Mouse (Mus musculus) adrenal gland, adult (tissue): ENCODE measurements around the gene Casr.

Experiments used
- DNase-seq, 2 experiments: peaks; one replicate each; pipeline ENCODE4 v3.0.0; 2022 to 2023; ENCODE audit warnings: low spot score in 1 of 2; ENCODE audit not compliant: inconsistent age in 2 of 2

The Casr gene

DNA sequence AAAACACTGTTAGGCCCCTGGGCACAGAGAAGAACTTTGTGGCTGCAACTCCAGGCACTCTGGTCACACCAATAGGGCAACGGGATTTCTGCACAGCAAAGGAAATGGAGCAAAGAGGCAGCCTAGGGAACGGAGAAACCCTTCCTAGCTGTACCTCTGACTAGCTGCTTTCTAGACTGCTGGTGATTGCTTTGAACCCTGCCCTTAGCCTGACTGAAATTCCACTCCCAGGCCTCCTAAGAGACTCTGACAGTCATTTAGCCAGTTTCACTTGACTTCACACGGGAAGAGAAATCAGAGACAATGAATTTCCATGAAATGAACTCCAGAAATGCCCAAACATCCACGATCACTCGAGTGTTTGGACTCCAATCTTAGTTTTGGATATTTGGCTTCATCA, 38.8 kb downstream of the Casr start:
- DNase-seq = no peak

DNA sequence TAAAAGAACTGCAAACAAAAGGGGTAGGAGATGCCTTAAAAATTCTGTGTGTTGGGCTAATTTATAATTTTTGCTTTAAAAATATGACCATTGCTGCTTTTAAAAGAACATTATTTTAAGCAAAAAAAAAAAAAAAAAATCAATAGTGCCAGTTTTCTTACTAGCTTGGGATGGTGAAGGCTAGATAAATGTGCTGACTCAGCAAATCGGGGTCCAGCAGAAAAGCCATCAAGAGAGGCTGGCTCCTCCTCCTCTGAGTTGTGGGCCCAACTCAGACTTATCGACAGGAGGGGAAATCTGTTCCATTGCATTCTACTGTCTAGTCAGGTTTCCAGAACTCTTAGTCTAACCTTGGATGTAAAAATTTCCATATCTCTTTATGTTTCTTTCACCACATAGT, 45.6 kb downstream of the Casr start:
- no peak for DNase-seq

DNA sequence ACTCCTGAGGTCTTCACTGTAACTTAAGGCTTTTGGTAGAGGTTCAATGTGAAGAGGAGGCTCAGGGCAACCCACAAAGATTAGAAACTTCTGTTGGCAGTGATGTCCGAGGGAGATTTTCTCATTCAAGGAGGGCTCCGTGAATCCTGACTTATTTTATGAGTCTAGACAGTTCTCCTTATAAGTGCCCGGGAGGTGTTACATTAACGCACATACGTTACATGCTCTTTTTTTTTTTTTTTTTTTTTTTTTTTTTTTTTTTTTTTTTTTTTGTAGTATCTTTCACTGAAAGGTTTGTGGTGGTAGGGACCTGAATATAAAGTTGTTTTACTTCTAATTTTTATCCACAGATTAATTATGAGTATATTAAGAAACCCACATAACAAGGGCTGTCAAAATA, 54.6 kb downstream of the Casr start:
- no peak for DNase-seq

DNA sequence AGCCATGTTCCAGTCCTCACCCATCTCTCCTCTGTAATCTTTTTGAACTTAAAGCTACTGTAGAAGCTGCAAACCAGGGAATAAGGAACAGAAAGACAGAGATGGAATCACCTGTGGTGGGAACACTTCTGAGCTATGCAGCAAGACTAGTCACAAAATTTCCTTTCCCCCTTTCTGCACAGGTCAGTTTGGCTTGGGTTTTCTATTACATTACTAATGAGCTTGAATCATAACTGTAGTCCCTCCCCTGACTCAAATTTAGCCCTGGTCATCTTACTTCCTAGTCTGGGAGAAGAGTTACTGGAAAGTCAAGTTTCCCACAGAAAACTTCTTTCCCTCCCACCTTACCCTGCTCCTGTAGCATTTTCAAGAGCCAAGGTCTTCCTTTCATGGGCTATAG, 55.1 kb downstream of the Casr start:
- DNase-seq = no peak

DNA sequence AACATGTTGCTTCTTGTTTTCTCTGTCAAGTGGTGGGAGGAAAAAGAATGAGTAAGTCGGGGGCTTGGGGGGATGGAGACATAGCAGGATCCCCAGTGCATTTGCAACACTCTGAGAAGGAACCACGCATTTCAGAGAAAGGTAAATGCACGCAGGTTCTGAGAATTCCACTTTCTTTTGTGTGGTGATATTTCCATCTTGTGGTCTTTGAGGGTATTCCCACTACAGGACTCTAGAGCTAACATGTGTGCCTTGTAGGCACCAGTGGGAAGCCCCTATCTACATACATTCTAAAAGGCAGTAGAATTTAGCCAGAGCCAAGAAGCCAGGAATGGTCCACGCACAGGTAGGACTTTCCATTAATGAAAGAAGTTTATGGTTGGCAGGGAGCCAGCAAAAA, 56.0 kb downstream of the Casr start:
- DNase-seq = no peak

DNA sequence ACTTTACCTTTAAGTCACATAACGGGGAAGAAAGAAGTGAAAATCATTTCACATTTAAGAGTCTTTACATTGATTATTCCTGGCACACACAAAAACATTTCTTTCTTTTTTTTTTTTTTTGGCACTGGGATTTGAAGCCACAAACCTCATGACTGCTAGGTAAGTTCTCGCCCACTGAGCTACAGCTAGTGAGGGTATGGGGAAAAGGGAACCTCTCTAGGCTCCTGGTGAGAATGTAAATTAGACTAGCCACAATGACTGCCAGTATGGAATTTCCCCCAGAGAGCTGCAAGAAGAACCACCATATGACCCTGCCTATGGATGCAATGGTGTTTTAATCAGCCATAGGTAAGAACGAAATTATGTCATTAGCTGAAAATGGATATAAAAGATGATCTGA, 56.8 kb downstream of the Casr start:
- DNase-seq = no peak

DNA sequence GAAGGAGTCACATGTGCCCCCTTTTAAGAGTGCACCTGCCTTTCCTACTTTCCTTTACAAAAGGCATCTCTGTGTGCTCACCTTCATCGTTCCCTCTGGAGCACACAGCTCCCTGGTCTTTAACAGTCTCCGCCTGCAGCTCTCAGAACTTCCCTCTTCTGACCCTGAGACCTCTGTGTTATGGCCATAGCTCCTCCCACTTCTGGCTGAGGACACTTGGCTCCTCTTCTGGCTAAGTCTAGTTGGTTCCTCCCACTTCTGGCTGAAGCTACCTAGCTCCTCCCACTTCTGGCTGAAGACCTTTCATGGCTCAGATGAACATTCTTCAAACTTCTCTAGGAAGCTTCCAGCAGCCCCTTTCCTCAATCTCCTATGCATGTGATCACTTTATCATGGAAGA, 59.7 kb downstream of the Casr start:
- DNase-seq = no peak

DNA sequence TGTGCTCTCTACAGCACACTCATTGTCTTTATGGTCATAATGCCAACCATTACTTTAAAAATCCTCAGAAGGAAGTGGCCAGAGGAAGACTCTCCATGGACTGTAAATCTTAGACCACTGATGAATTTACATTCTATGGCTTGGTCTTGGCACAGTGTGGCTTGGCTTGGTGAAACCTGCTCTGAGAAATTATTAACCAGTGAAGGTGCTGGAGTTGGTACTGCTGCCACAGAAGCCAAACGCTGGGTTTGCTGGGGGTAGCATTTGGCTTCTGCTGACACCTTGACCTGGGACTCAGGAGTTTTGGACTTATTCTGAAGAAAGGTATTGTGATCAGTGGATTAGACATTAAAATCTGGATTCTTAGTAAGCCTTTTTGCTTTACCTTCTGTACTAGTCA, 69.5 kb downstream of the Casr start:
- DNase-seq = no peak

DNA sequence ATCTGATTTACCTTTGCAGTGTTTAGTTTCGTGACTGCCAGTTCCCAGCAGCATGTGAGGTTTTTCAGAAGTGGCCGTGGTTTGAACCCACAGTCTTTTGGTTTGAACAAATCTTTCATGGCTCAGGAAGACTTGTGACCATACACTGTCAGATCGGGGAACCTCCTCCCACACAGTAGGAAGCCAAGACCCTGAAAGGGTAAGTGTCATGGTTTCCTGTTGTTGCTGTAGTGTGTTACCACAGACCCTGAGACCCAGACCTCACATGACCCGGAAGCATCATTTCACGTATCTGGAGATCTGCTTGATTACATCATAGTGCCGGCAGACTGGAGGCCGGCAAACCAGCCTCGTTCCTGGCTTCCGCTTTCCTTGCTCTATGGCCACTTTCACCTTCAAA, 85.1 kb downstream of the Casr start:
- DNase-seq = no peak

DNA sequence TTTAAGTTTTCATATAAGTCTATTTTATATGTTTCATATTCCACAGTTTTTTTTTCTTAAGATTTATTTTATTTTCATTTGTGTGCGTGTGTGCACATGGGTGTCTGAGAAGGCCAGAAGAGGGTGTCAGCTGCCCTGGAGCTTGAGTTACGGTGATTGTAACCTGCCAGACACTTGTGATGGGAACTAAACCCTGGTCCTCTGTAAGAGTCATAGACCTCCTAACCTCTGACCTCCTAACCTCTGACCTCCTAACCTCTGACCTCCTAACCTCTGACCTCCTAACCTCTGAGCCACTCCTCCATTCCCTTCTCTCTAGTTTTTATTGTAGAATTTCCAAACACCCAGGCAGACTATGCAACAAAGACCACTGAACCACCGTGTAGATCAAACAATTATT, 86.4 kb downstream of the Casr start:
- DNase-seq = no peak

DNA sequence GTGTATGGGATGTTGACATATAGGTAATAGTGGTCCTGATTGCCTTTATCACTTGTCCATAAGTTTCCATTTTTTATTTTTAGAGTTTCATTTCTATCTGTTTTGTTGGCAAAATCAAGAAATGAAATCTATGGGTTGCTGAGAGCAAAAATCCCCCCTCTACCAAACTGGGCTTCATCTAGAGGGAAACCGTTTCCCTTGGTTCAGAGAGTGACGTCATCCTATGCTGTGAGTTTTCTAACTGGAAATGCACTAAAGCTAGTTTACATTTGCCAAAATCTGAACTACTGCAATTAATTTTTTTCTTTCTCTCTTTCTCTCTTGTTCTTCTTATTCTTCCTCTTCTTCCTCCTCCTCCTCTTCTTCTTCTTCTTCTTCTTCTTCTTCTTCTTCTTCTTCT, 87.1 kb downstream of the Casr start:
- no peak for DNase-seq

DNA sequence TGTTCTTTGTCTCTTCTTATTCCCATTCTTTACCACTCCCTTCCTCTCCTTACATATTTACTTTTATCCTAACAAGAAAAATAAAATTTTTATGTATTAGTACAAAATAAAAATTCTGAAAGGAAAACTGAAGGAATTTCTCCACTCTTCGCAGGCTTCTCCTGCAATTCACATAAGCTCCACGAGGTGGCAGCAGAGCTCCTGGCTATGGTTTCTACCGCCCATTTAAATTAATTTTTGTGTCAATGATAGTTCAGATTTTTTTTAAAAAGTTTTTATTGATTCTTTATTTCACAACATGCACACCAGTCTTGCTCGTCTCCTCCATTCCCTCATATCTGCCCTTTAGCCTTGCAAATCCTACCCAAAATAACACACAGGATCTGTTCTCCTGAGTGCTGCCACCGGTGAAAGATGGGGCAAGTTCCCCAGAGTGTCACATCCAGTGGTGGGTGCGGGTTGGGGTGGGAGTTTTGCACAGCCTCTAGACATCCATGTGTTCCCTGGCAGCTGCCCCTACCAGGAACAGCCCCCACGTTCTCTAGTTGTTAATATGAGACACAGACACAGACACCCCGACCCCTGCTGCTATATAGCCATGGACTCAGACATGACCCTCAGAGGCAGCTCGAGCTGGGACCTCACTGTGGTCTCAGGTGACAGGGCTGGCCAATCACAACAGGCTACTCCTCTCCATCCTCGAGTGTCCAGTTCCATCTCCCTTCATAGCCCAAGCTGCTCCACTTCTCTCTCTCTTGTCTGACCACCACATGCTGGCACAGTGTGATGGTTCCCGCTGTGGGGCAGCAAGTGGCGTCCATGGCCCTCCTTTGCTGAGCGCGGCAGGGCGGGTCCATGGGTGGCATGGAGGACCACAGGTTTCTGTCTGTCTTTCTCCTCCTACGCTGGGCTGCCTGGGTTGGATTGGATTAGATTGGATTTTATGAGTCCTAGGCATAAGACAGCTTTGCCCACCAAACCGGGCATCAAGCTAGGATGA, 88.4 kb downstream of the Casr start:
- DNase-seq = peak in 1 of 2 experiments; percentile 75

DNA sequence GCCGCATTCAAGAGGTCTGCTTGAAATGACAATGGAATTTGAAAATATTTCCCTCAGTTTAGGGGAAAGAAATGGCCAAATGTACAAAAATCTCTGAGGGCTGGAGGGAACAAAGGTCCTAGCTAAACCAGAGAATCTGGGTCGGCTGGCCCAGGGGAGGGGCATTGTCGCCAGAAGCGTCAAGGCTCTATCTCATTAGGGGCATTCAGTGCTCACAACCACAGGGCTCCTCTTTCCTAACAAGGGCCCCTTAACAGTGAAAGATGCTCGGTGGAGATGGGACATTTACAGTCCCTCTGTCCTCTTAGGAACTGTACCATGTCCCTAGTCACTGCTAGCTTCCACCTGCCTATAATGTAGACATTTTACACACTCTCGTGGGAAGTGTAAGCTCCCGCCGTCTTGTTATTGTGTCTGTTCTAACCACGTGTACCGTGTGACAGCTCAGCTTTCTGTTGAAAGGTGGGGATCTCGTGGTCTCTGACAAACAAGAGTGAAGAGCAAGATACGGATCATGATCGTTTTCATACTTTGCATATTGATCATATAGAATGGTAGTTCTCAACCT, 90.8 kb downstream of the Casr start:
- DNase-seq = no peak

DNA sequence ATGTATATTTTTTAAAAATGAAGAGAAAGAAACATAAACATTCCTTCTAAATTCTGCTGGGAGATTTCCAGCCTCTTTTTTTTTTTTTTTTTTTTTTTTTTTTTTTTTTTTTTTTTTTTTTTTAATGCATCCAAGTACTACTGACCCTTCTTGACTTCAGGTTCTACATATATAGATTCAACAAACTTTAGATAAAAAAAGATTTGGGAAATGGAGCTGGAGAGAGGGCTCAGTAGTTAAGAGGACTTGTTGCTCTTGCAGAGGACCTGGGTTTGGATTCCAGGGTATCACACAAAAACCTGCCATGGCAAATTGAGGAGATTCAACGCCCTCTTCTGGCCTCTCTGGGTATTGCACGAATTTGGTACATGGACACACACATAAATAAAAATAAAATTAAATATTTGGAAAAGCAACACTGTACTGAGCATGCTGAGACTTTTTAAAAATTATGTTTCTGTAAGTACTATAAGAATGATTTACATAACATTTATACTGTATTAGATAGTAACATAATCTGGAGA, 91.9 kb downstream of the Casr start:
- peak; percentile 29 to 81 for DNase-seq

DNA sequence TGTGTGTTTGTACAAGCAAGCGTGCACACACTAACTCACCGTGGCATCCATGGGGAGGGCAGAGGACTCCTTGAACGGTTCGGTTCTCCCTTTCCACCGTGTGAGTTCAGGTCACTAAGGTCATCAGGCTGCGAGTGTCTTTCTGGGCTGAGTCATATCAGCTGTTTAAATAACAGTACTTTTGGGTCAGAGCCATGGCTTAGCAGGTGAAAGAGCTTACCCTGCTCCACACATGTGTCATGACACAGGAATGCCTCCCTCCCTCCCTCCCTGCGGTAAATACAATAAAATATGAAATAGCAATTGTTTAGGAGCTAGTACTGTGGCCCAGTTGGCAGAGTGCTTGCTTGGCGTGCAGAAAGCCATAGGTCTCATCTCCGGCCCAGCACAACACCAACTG, 92.6 kb downstream of the Casr start:
- no peak for DNase-seq

DNA sequence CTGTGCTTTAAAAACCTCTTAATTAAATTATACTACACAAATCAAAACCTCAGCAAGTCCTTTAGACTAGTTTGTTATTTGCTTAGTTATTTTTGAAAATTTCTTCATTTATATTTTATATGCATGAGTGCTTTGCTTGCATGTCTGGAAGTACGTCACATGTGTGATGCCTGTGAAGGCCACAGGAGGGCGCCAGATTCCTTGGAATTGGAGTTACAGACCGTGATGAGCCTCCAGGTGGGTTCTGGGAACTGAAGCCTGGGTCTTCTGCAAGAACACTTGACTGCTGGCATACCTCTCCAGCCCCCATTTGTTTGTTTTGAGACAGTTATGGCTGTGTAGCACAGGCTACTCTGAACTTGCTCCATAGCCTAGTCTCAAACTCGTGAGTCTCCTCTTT, 93.1 kb downstream of the Casr start:
- DNase-seq = no peak

DNA sequence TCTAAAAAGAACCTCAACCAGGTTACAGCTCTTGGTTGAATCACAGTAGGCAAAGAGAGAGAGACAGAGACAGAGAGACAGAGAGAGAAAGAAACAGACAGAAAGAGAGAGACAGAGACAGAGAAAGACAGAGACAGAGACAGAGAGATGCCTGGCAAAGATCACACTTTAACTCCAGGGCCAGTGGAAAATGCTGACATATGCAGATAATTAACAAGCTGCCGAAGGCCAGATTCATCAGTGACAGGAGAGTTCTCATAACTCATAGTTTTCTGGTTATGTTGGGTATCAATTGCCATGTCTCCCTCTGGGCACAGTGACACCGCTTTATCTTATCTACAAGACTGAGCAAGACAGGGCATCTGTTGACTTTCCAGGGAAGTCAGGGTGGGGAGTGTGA, 94.0 kb downstream of the Casr start:
- DNase-seq = peak in 1 of 2 experiments; percentile 39

DNA sequence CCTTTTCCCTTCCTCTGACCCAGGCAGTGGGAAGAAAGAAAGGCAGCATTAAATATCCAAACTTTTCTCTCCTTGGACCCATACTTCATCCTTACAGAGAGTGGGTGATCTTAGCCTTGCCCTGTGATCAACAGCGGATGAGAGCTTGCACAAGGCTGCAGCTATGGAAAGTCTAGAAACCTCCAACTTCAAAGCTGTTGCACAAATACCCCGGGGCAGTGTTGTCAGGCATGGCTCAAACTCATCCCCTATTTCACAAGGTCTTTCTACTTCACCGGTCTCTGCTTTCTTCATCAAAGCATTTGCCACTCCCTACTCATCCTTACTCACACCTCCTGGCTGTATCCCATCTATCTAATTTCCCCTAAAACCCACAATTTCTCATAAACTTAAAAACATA, 96.5 kb downstream of the Casr start:
- peak in 1 of 2 experiments; percentile 49 for DNase-seq

DNA sequence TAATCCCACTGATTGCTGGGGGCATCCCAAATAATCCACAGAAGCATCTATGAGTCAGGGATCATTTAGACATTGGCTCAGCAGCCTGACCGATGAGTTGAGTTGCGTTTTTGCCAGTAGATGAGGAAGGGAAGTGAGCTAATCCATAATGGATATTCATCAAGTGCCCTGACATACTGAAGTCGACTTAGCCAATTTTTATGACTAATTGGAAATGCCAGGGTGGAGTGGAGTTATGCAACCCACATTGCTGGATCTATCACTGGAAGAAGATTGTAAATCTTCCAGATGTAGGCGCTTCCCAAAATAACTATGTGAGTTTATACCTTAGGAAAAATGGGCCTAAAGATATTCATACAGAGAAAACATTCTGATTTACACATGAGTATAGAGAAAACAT, 97.9 kb downstream of the Casr start:
- peak; percentile 59 to 86 for DNase-seq

DNA sequence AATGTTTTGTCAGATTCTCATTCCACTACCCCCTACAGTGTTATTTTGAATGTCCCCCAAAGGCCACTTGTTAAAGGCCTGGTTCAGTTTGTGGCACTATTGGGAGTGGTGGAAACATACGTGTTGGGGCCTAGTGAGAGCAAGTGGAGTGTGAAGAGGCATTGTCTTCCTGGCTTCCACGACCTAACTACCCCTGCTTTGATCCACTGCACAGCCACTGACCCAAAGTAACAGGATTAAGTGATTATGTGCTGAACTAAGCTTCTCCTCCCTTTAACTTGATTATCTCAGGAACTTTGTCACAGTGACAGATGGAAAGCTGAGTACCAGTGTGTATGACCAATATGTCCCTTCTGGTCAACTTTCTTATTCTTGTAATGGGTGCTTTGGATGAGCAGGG, 101.5 kb downstream of the Casr start:
- DNase-seq = no peak

DNA sequence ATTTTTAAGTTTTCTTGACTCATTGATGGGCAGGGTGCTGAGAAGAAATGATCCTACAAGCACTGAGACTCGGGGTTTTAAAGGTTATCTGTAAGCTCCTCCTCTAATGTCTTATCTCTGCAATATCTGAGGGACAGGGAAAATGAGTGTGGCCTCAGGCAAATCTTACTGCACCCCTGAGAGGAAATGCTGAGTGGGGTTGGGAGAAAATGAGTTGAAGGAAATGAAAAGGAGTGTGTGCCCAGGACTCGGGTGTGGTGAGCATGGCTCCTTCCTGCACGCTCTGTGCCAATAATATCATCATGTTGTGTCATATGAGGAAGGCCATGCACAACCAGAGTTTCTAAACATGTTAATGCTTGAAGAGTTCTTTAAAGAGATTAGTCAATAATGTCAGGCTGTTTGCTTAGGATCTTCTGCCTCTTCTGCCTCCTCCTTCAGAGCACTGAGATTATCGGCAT, 106.6 kb downstream of the Casr start, which contains the start of gene Stfa3:
Stfa3 (minus strand) TSS at position 51 of the 461 bp plus-strand sequence.
- DNase-seq = no peak
